Mouse (Mus musculus) kidney, adult 2 months (tissue): Measurements from ENCODE around the gene Mau2.

Experiments used
- CTCF ChIP-seq: fragments of 200-500 bp; conservative IDR thresholded peaks from 2 replicates; pipeline ENCODE4 v1.5.1; 2011; ENCODE audit warnings: low read depth, mild to moderate bottlenecking, control low read depth, low read length, moderate library complexity, mixed read lengths; ENCODE audit not compliant: insufficient read depth, insufficient read length
- POLR2A ChIP-seq: fragments of 200-500 bp; IDR thresholded peaks from one replicate; pipeline ENCODE4 v1.6.1; 2011; ENCODE audit warnings: low read depth, low read length, control low read depth

DNA sequence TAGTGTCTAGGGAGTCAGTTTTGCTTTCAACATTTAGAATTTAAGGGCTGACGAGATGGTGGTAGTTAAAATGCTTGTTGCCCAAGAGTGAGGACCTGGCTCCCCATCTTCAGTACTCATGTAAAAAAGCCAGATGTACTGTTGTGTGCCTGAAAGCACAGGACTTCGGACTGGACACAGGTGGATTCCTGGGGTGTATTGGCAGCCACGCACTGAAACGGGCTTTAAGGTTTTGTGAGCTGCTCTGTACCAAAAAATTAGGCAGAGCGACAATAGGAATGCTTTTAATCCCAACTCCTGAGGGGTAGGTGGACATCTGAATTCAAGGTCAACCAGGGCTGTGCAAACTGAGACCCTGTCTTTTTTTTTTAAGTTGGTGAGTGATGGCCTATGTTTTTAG, 1.5 kb upstream of the Mau2 start:
- no peak for TF ChIP-seq CTCF
- TF ChIP-seq POLR2A, result no peak
